Mouse (Mus musculus) forebrain, embryonic 15.5 days (tissue): ENCODE data around the gene Ppfia1. TPM values are rescaled to one million over a fixed set of nuclear protein-coding genes. Genes with fewer than 3 reads are reported as not detected.

Source experiments
- ATAC-seq: fragments of 200-750 bp; cut with Nextera tagmentation; replicated peaks from 2 replicates; pipeline ENCODE4 v1.8.0; 2017; ENCODE audit warnings: mild to moderate bottlenecking, moderate TSS enrichment, moderate library complexity
- H3K27ac ChIP-seq: fragments of 300-500 bp; sonication (generic); replicated peaks from 2 replicates; pipeline ENCODE4 v1.5.1; 2015; ENCODE audit warnings: mild to moderate bottlenecking, inconsistent platforms
- H3K27me3 ChIP-seq: fragments of 300-500 bp; sonication (generic); 2 replicates; pipeline ENCODE4 v1.6.1; 2015; ENCODE audit warnings: inconsistent platforms
- H3K36me3 ChIP-seq: fragments of 300-500 bp; sonication (generic); 2 replicates; pipeline ENCODE4 v1.6.1; 2015; ENCODE audit warnings: mild to moderate bottlenecking, inconsistent platforms
- H3K4me1 ChIP-seq: fragments of 300-500 bp; sonication (generic); 2 replicates; pipeline ENCODE4 v1.6.1; 2015; ENCODE audit warnings: inconsistent platforms
- H3K4me2 ChIP-seq: fragments of 300-500 bp; sonication (generic); replicated peaks from 2 replicates; pipeline ENCODE4 v1.6.1; 2015; ENCODE audit warnings: mild to moderate bottlenecking, inconsistent platforms
- H3K4me3 ChIP-seq: fragments of 300-500 bp; sonication (generic); 2 replicates; pipeline ENCODE4 v1.5.1; 2015; ENCODE audit warnings: mild to moderate bottlenecking, inconsistent platforms
- H3K9ac ChIP-seq: fragments of 300-500 bp; sonication (generic); replicated peaks from 2 replicates; pipeline ENCODE4 v1.6.1; 2015; ENCODE audit warnings: mild to moderate bottlenecking, inconsistent platforms
- H3K9me3 ChIP-seq: fragments of 300-500 bp; sonication (generic); 2 replicates; pipeline ENCODE4 v1.6.1; 2016; ENCODE audit warnings: inconsistent platforms
- WGBS: fragments of 180-500 bp; shearing (Covaris S2); methylation state at CpG from one replicate; pipeline ENCODE4 v1.1.7; 2015; ENCODE audit warnings: mixed read lengths; 5-methylcytosine and 5-hydroxymethylcytosine counted together
- polyA plus RNA-seq: library from polyadenylated mRNA; unstranded; fragments of >200 nt; fragmentation: Nextera tagmentation; extraction: Ambion mirVana; gene quantifications from 2 replicates; pipeline ENCODE4 v1.2.1, GENCODE M21; 2015

The Ppfia1 gene
- polyA plus RNA-seq, 1 experiment from 2014 or later, result 31.0 TPM

DNA sequence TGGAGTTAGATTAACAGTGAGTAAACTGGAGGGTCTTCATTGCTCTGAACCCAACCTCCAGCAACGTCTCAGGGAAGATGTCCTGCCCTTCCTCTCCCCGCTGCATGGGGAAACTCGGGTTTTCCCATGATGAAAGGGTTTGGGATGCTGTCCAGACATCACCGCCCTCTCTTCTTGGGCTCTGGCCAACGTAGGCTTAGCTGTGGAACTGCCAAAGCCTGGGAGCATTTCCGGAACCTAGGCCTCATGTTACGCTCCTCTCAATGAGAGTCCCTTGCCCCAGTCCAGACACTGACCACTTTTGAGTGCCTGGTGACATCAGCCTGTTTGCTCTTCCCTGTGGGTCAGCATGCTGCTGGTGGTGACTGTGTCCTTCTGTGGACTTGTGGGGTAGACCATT lies 15.9 kb upstream of the Ppfia1 start:
- H3K4me3 ChIP-seq, result no peak overlapping the region
- WGBS, result 56% methylated on average over 7 of the region's 7 CpGs

DNA sequence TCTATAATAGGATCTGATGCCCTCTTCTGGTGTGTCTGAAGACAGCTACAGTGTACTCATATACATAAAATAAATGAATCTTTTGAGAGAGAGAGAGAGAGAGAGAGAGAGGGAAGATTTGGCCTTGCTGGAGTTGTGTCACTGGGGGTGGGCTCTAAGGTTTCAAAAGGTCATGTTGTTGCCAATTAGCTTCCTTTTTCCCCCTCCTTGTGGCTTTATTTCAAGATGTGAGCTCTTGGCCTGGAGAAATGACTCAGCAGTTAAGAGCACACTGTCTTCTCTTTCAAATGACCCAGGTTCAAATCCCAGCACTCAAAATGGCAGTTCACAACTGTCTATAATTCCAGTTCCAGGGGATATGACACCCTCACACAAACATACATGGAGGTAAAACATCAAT lies 14.6 kb upstream of the Ppfia1 start:
- H3K4me1 ChIP-seq, result no peaks in the 10 kb centered on the region
- no peaks in the 10 kb centered on the region for H3K27me3 ChIP-seq
- ATAC-seq, result no peak
- no peaks in the 10 kb centered on the region for H3K36me3 ChIP-seq
- no peaks in the 10 kb centered on the region for H3K9me3 ChIP-seq
- no peak overlapping the region for H3K9ac ChIP-seq
- H3K4me3 ChIP-seq, result no peak overlapping the region
- H3K27ac ChIP-seq, result no peak overlapping the region
- no peak overlapping the region for H3K4me2 ChIP-seq

More for the DNA sequence above, 15.9 kb upstream of the Ppfia1 start:
- H3K36me3 ChIP-seq, result no peaks in the 10 kb centered on the region
- H3K4me2 ChIP-seq, result no peak overlapping the region
- no peaks in the 10 kb centered on the region for H3K27me3 ChIP-seq
- no peak overlapping the region for H3K9ac ChIP-seq
- no peaks in the 10 kb centered on the region for H3K9me3 ChIP-seq
- no peaks in the 10 kb centered on the region for H3K4me1 ChIP-seq
- no peak for ATAC-seq
- no peak overlapping the region for H3K27ac ChIP-seq

DNA sequence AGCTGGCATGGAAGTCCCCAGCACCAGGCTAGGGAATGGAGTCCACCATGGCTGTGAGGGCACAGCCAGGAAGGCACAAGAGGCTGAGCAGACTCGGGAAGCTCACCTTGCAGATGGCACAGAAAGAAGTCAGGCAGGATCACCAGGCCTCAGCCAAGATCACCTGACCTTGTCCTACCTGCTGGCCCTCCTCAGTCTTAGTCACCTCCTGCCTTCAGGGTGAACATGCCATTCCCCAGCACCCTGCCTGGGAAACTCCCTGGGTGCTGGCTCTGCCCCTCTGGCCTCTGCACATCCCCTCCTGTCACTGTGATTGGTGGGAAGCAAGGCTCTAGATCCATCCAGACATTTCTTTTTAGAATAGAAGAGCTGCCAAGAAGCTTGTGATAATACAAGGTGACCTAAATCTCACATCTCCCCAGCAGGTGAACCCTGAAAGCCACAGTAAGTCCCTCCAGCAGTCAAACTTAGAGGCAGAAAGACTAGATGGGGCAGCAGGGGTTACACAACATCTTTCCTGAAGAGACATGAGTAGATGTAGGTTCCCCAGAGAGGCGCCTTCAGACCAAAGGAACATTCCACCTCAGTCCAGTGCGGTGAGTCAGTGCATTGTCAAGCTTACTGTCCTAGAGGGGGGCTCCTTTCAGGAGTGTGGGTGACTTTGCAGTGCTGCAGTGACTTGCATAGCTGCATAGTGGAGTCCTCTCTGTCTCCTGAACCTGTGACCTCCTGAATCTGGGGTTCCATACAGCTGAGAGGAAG lies 13.6 kb upstream of the Ppfia1 start:
- no peaks in the 10 kb centered on the region for H3K9me3 ChIP-seq
- WGBS, result 71% methylated on average over 3 of the region's 3 CpGs
- H3K4me2 ChIP-seq, result no peak overlapping the region
- no peak overlapping the region for H3K27ac ChIP-seq
- H3K4me1 ChIP-seq, result no peaks in the 10 kb centered on the region
- H3K4me3 ChIP-seq, result no peak overlapping the region
- H3K36me3 ChIP-seq, result no peaks in the 10 kb centered on the region
- no peak for ATAC-seq
- H3K27me3 ChIP-seq, result no peaks in the 10 kb centered on the region
- H3K9ac ChIP-seq, result no peak overlapping the region

DNA sequence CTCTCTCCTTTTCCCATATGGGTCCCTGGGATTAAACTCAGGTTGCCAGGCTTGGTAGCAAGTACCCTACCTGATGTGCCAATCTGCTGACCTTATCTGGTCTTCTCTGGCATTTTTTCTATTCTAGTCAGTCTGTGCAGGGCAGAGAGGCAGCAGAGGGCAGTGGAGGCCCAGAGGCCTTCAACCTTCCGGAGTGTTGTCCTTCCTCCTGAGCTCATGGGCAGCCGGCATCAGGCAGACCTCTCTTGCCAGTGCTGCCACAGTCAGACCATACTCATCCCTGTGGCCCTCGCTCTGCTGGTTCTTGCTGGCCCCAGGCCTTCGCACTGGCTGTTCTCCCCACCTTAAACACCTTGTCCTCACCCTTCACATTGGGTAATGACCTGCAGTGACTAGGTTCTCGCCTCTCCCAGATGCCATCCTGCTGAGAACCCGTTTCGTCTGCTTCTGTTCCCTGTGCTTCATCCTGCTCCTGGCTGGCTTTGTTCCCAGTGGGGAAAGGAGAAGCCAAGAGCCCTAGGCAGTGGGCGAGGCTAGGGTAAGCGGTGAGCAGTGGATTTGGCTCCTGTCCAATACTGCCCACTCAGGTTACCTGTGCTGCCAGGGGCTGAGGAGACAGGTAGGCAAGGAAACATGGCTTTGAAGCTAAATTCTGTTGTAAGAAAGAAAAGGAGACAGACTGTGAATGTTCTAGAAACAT lies 10.1 kb upstream of the Ppfia1 start:
- Histone ChIP-seq H3K4me3 (no peak overlapping the region), H3K9me3 (no peaks in the 10 kb centered on the region), H3K27ac (no peak overlapping the region), H3K36me3 (no peaks in the 10 kb centered on the region), H3K9ac (no peak overlapping the region), H3K27me3 (no peaks in the 10 kb centered on the region), H3K4me2 (no peak overlapping the region), H3K4me1 (no peaks in the 10 kb centered on the region)
- WGBS, result 48% methylated on average over 9 of the region's 9 CpGs
- no peak for ATAC-seq

DNA sequence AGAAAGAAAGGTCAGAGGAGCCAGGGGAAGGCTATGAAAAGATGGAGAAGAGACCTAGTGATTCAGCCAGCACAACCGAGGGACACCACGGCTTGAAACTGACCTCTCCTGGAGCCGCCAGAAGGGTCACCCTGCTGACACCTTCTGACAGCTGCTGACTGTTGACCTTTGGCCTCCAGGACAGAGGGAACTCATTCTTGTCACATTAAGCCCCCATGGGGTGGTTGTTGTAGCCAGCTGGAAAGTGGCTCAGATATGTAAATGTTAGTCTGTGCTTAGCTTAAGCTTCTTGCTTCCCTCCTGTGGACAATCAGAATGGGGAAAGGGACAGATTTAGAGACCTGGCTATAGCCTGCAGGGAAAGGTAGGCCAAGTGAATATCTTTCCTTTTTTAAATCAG lies 8.5 kb upstream of the Ppfia1 start:
- Histone ChIP-seq H3K27me3 (no peaks in the 10 kb centered on the region), H3K9me3 (no peaks in the 10 kb centered on the region), H3K4me1 (no peaks in the 10 kb centered on the region), H3K36me3 (no peaks in the 10 kb centered on the region), H3K27ac (no peak overlapping the region), H3K4me3 (no peak overlapping the region), H3K4me2 (no peak overlapping the region), H3K9ac (no peak overlapping the region)
- 18% methylated on average over 3 of the region's 3 CpGs for WGBS
- ATAC-seq, result no peak

DNA sequence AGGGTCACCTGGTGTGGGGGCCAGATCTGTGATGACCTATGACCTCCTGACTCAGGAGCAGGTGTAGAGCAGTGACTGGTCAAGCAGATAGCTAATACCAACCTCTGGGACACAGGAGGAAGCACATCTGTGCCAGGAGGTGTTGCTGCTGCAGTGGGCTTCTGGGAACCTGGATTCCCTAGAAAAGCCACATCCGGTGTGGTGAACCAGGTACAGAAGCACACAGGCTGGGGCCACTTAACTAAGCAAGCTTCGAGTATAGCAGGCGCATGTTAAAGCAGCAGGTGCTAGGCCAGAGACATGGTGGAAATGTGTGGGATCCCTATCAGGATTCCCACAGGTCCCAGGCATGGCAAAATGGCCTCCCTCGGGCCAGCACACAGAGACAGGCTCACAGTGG lies 7.1 kb upstream of the Ppfia1 start:
- H3K4me3 ChIP-seq, result no peak overlapping the region
- no peaks in the 10 kb centered on the region for H3K4me1 ChIP-seq
- WGBS, result 84% methylated on average over 4 of the region's 4 CpGs
- no peak for ATAC-seq
- no peak overlapping the region for H3K27ac ChIP-seq
- H3K27me3 ChIP-seq, result no peaks in the 10 kb centered on the region
- no peak overlapping the region for H3K4me2 ChIP-seq
- no peaks in the 10 kb centered on the region for H3K9me3 ChIP-seq
- H3K9ac ChIP-seq, result no peak overlapping the region
- no peaks in the 10 kb centered on the region for H3K36me3 ChIP-seq

DNA sequence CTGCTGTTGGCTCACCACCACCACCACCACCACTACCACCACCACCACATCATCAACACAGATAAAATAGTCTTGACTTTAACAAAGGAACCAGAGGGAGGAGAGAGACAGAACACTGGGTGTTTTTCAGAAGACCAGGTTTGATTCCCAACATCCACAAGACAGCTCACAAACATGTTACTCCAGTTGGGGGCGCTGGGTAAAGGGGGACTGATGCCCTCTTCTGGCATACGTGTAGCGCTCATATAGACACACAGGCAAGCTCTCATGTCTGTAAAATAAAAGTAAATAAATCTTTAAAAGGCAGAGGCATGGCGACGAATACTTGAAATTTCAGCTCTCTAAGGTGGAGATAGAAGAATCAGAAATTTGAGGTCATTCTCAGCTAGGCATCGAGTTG lies 5.0 kb upstream of the Ppfia1 start:
- Histone ChIP-seq H3K36me3 (no peaks in the 10 kb centered on the region), H3K9me3 (no peaks in the 10 kb centered on the region), H3K4me1 (peaks cover 5% of the 10 kb centered on the region; the same call in 1 of the 2 replicates), H3K9ac (no peak overlapping the region), H3K27me3 (no peaks in the 10 kb centered on the region; the same call in 1 of the 2 replicates), H3K27ac (no peak overlapping the region), H3K4me3 (no peak overlapping the region), H3K4me2 (no peak overlapping the region)
- WGBS, result 47% methylated on average over 6 of the region's 6 CpGs
- ATAC-seq, result no peak

DNA sequence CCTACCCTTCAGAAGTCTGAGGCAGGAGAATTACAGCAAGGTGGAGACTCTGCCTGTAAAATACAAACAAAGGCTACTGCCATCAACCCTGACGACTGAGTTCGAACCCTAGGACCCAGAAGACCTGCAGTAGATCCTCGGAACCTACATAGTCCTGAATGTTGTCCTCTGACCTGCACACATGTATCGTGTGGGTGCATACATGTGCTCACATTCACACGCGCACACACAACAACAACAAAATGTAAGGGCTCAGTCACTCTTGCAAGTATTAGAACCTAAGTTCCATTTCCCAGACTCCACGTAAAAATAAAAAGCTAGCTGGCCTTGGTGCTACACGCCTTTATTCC lies 569 bp upstream of the Ppfia1 start:
- ATAC-seq, result peak; percentile 14
- H3K9me3 ChIP-seq, result no peaks in the 10 kb centered on the region
- 23% methylated on average over 8 of the region's 8 CpGs for WGBS
- H3K9ac ChIP-seq, result peak overlapping the region; percentile 63
- peaks cover 19% of the 10 kb centered on the region for H3K36me3 ChIP-seq
- peak overlapping the region; percentile 85 for H3K4me3 ChIP-seq
- peak overlapping the region; percentile 63 for H3K27ac ChIP-seq
- no peaks in the 10 kb centered on the region; the same call in 1 of the 2 replicates for H3K27me3 ChIP-seq
- H3K4me1 ChIP-seq, result peaks cover 29% of the 10 kb centered on the region
- H3K4me2 ChIP-seq, result peak overlapping the region; percentile 77

DNA sequence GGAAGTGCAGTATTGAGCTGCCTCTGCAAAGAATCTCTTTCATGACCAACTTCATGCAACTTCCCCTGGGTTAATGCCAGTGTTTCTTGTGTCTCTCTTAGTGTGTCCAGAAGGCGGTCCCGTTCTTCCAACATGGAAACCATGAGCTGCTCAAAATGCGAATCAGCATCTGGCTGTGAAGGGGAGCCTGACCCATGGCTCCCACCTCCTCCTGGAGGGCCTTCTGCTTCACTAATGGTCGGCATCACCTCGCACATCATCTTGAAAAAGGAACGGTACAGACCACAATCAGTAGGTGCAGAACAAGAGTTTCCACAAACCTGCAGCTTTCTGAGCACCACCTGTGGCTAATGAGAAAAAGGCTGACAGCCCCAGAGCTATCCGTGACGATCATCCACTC lies 1.3 kb downstream of the Ppfia1 start:
- Histone ChIP-seq H3K27ac (no peak overlapping the region), H3K4me1 (peaks cover 29% of the 10 kb centered on the region), H3K36me3 (peaks cover 26% of the 10 kb centered on the region), H3K4me3 (peak overlapping the region; percentile 85), H3K4me2 (peak overlapping the region; percentile 79), H3K9me3 (no peaks in the 10 kb centered on the region), H3K27me3 (no peaks in the 10 kb centered on the region; the same call in 1 of the 2 replicates), H3K9ac (peak overlapping the region; percentile 86; the same call in 1 of the 2 replicates)
- 87% methylated on average over 8 of the region's 8 CpGs for WGBS
- no peak for ATAC-seq

DNA sequence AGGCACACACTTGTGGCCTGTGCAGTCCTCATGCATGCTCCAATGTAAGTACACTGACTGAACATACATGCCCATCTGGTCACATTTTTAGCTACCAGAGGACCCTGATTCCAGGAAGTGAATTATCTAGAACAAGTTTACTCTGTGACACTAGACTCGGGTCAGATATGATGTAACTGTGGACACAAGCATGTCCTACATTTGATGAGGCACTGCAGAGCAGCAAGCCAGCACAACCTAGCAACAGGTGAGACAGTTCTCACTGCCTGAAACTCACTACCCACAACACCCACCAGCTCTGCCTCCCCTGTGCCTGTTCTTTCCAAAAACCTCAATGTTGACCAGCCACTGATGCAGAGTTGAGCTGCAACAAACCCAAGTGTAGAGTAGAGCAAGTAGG lies 2.7 kb downstream of the Ppfia1 start:
- H3K4me1 ChIP-seq, result peaks cover 34% of the 10 kb centered on the region
- no peaks in the 10 kb centered on the region for H3K9me3 ChIP-seq
- H3K4me2 ChIP-seq, result no peak overlapping the region
- peaks cover 26% of the 10 kb centered on the region for H3K36me3 ChIP-seq
- WGBS, result 86% methylated on average over 1 of the region's 1 CpGs
- no peak overlapping the region for H3K9ac ChIP-seq
- no peak overlapping the region for H3K4me3 ChIP-seq
- no peaks in the 10 kb centered on the region; the same call in 1 of the 2 replicates for H3K27me3 ChIP-seq
- ATAC-seq, result no peak
- no peak overlapping the region for H3K27ac ChIP-seq

DNA sequence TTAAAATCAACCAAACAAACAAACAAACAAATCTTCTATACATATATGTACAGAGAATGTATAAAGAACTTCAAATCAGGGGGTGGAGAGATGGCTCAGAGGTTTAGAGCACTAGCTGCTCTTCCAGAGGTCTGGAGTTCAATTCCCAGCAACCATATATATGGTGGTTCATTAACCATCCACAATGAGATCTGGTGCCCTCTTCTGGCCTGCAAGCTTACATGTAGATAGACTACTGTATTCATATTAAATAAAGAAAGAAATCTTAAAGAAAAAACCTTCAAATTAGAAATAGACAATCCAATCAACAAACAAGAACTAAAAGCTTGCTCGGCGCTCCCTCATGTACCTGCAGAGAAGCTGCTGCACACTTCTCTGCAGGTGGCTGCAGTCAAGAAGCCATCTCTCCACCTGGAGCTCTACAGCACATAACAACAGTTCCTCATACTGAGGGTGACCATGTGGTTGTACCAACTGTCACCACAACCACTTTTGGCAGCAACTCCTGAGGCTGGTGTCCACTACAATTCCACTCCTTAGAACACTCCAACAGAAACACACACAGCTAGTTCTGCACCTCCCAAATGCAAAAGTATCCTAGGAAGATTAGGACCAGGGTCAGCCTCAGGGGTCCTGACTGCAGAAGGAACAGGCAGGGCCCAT lies 3.5 kb downstream of the Ppfia1 start:
- Histone ChIP-seq H3K36me3 (peaks cover 26% of the 10 kb centered on the region), H3K4me2 (no peak overlapping the region), H3K9me3 (no peaks in the 10 kb centered on the region), H3K27me3 (no peaks in the 10 kb centered on the region; the same call in 1 of the 2 replicates), H3K27ac (no peak overlapping the region), H3K4me3 (no peak overlapping the region), H3K4me1 (peaks cover 36% of the 10 kb centered on the region), H3K9ac (no peak overlapping the region)
- 100% methylated on average over 2 of the region's 2 CpGs for WGBS
- no peak for ATAC-seq

DNA sequence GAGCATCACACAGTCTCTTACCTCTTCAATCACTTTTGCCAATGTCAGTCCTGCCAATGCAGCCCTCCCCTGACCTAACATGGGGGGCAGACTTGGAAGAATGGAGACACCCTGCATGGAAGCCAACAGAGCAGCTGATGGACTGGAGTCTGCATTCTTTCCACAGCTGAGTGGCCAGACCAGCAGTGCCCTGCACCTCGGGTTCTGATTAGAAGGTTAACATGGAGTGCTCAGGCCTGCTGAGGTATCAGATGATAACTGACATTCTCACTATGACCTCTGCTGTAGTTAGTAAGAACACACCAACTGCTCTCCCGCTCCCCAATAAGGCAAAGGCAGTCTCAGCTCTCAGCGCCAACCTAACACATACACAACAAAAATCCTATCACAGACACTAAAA lies 8.3 kb downstream of the Ppfia1 start:
- H3K27me3 ChIP-seq, result no peaks in the 10 kb centered on the region
- H3K4me2 ChIP-seq, result no peak overlapping the region
- no peak for ATAC-seq
- 89% methylated on average over 3 of the region's 3 CpGs for WGBS
- H3K27ac ChIP-seq, result no peak overlapping the region
- no peak overlapping the region for H3K4me3 ChIP-seq
- H3K4me1 ChIP-seq, result peaks cover 19% of the 10 kb centered on the region
- H3K9me3 ChIP-seq, result no peaks in the 10 kb centered on the region
- H3K36me3 ChIP-seq, result peaks cover 16% of the 10 kb centered on the region
- H3K9ac ChIP-seq, result no peak overlapping the region
